Mouse (Mus musculus): Measurements from ENCODE around the gene Ap3d1. TPM values are rescaled to one million over a fixed set of nuclear protein-coding genes. Genes with fewer than 3 reads are reported as not detected.

Ap3d1 gene
- total RNA-seq (2015; ENCODE audit: low replicate concordance) = 12.5 and 27.6 TPM in 2 replicates
- 25.9 and 30.5 TPM in 2 replicates for total RNA-seq (2017; ENCODE audit: low replicate concordance)

DNA sequence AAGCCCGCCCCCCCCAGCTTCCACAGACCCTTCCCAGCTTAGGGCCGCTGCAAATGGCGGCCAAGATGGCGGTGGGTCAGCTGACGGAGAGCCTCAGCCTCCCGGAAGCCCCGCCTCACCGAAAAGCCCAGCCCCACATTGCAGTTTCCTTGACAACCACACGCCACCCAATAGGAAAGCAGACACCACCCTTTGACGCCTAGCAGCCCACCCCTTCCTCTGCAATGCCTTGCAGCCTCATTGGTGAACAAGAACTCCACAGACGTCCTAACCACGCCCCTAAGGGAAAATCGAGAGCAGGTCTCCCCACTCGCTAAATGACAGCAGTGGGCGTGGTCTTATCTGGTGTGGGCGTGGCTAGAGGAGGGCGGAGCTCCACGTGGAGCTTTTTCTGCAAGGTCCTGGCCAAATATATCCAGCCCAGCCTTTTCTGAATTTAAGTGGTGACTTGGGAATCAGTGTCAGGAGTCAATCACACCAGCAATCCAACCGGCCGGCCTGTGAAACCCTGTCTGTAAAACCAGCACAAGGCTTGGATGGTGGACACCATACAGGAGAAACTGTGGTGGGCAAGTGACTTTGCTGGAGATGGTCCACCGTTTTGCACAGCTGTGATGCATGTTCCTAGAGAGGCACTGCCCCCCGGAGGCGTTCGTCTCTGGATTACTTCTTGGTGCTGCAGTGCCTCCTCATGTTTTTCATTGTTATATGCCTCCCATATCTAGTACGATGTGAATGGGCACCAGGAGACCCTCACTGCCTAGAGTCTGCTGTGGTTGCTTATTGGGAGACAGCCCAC lies at the start of gene Ap3d1:
Ap3d1 (minus strand) TSS at position 85 of the 799 bp plus-strand sequence.
- peak; percentile 94 for ATAC-seq (replicated peaks; ENCODE audit: low FRiP score, poor library complexity, severe bottlenecking)

- no peak for ATAC-seq (replicated peaks; ENCODE audit: low FRiP score, poor library complexity, severe bottlenecking)
Measured at GRCm38 (mm10) chr10:80791476-80792174, 49.6 kb upstream of the Ap3d1 start.

DNA sequence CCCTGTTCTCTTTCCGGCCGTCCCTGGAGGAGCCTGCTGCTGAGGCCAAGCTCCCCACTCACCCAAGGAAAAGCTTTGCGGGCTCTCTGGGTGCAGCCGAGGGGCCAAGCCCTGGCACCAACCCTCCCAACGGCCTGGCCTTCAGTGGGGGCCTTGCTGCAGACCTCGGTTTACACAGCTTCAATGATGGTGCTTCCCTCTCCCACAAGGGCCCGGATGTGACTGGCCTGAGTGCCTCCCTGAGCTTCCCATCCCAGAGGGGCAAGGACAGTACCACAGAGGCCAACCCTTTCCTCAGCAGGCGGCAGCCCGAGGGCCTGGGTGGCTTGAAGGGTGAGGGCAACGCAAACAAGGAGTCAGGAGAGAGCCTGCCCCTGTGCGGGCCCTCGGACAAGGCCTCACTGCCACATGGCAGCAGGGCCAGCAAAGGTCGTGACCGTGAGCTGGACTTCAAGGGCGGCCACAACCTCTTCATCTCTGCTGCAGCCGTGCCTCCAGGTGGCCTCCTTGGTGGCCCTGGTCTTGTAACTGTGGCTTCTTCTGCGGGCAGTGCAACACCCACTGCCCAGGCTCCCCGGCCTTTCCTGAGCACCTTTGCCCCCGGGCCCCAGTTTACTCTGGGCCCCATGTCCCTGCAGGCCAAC lies 48.8 kb upstream of the Ap3d1 start:
- no peak for ATAC-seq (replicated peaks; ENCODE audit: low FRiP score, poor library complexity, severe bottlenecking)

DNA sequence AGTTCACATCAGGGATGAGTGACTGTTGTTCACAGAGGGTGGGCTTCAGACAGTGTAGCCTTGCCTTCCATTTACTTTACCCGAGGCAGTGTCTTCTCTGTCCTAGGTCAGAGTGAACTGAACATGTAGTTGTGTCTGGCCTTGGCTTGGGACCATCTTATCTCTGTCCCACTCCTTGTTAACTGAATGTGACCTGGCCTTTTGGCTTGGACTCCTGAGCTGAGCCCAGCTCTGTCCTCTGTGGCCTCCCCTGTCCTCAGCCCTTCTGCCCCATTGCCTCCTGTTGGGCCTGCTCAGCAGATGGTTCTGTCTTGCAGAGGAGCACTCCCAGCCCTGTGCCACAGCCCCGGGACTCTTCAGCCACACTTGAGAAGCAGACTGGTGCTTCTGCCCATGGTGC lies 45.5 kb upstream of the Ap3d1 start:
- ATAC-seq (replicated peaks; ENCODE audit: low FRiP score, poor library complexity, severe bottlenecking) = no peak

DNA sequence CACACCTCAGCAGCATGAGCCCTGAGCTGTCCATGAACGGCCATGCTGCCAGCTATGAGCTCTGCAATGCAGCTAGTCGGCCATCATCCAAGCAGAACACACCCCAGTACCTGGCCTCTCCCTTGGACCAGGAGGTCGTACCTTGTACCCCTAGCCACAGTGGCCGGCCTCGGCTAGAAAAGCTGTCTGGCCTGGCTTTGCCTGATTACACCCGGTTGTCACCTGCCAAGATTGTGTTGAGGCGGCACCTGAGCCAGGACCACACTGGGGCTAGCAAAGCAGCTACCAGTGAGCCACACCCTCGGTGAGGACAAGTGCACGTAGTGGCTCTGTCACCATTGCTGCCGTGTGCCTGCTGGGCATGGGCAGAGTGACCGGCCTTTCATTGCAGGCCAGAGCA lies 43.9 kb upstream of the Ap3d1 start:
- no peak for ATAC-seq (replicated peaks; ENCODE audit: low FRiP score, poor library complexity, severe bottlenecking)

DNA sequence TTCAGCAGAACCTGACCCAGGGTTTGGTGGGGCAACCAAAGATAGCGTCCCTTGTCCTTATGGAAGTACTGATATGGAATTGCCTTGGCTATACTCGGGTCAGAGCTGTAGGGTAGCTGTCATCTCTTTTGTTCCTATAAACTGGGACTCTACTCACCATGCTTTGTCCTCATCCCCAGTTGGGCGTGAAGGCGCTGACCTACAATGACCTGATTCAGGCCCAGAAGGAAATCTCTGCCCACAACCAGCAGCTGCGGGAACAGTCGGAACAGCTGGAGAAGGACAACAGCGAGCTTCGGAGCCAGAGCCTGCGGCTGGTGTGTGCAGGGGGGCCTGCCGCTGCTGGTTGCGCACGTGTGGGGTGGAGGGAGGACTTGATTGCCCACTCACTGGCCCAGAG lies 42.8 kb upstream of the Ap3d1 start:
- no peak for ATAC-seq (replicated peaks; ENCODE audit: low FRiP score, poor library complexity, severe bottlenecking)

DNA sequence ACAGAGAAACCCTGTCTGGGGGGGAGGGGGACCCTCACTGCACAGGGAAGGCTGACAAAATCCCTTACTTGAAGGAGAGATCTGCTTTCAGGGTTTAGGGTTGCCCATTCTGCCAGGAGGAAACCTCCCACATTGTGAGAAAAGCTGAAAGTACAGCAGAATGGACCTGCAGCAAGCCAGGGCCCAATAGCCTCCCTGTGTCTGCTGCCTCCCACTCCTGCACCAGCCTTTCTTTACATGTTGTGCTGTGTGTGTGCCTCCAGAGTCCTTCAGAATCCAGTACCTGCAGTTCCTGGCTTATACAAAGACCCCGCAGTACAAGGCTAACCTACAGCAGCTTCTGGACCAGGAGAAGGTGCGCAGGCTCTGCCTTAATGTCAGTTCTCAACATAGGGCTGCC lies 42.2 kb upstream of the Ap3d1 start:
- ATAC-seq (replicated peaks; ENCODE audit: low FRiP score, poor library complexity, severe bottlenecking) = no peak

DNA sequence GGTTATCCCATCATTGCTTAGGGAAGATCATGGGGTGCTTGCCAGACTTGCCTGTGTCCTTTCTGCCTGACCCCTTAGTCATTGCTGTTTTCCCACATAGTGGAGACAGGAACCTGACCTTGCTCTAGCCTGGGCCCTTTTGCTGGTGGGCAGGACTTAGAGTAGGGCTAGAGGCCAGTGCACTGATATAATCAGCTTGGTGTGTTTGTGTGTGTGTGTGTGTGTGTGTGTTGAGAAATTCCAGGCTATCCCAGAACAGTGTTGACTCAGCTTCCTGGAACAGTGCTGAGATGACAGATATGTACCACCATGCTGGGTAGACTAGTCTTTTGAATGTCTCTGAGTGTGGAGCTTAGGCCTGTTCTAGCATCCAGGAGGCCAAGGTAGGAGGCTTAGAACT lies 37.5 kb upstream of the Ap3d1 start:
- ATAC-seq (replicated peaks; ENCODE audit: low FRiP score, poor library complexity, severe bottlenecking) = no peak

DNA sequence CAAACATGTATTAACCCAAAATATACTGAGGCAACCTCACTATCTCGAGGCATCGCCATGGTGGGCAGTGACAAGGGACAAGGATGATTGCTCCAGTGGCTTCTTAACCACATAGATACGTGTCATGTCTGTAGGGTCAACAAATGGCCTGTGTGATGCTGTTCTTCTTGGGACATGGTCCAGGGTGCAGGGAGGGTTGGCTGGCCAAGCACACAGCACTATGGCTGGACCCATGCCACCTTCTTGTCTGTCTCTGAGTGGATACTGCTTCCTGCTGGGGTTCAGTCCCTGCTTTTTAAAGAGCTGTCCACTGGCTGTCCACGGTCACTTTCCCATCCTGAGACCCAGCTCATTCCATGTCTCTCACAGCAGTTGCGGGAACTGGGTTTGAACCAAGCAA lies 35.1 kb upstream of the Ap3d1 start:
- ATAC-seq (replicated peaks; ENCODE audit: low FRiP score, poor library complexity, severe bottlenecking) = no peak

DNA sequence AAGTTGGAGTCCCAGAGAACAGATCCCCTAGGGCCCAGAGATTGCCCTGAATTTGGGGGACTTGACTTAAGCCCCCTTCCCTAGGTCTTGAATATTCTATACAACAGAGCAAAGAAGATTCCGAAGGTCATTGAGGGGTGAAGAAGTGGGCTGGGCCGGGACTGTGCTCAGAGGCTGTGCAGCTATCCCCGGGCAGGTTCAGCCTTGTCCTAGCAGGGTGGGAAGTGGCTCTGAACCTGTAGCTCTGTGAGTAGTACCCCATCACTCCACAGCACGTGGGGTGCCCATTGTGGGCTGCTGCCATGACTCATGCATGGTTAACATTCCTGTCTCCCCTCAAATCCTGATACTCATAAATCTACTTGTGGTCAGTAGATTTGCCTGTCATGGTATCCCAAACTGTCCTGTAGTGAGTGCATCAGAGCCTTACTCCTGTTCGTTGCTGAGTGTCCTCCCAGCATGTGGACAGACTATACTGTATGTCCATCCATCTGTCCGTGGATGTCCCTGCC lies 34.4 kb upstream of the Ap3d1 start:
- ATAC-seq (replicated peaks; ENCODE audit: low FRiP score, poor library complexity, severe bottlenecking) = no peak

GRCm38 (mm10) chr10:80775731-80776130 lies 33.7 kb upstream of the Ap3d1 start:
- ATAC-seq (replicated peaks; ENCODE audit: low FRiP score, poor library complexity, severe bottlenecking) = no peak

DNA sequence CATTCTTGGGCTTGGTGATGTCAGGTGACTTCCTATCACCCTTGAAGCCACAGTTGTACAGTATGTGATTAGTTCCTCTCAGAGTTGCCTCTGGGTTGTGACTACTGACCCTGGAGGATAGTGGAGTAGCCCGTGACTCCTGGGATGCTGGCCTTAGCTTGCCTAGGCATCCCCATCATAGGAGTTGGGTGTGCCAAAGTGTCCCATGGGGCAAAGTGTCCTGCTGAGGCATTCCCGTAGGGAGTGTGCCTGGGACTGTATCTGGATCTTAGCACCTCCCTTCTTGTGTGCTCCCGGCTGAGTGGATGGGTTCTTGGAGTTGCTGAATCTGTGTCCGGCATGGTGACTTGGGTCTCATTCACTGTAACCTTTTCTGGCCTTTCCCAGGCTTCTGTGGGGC lies 32.9 kb upstream of the Ap3d1 start:
- peak; percentile 8 for ATAC-seq (replicated peaks; ENCODE audit: low FRiP score, poor library complexity, severe bottlenecking)

- peak; percentile 74 for ATAC-seq (replicated peaks; ENCODE audit: low FRiP score, poor library complexity, severe bottlenecking)
Measured at GRCm38 (mm10) chr10:80774549-80774948, 32.5 kb upstream of the Ap3d1 start.

- ATAC-seq (replicated peaks; ENCODE audit: low FRiP score, poor library complexity, severe bottlenecking) = no peak
Measured at GRCm38 (mm10) chr10:80773816-80774215, 31.8 kb upstream of the Ap3d1 start.

- no peak for ATAC-seq (replicated peaks; ENCODE audit: low FRiP score, poor library complexity, severe bottlenecking)
Measured at GRCm38 (mm10) chr10:80768365-80768764, 26.3 kb upstream of the Ap3d1 start.

GRCm38 (mm10) chr10:80766161-80766815 lies 24.2 kb upstream of the Ap3d1 start:
- ATAC-seq (replicated peaks; ENCODE audit: low FRiP score, poor library complexity, severe bottlenecking) = no peak

DNA sequence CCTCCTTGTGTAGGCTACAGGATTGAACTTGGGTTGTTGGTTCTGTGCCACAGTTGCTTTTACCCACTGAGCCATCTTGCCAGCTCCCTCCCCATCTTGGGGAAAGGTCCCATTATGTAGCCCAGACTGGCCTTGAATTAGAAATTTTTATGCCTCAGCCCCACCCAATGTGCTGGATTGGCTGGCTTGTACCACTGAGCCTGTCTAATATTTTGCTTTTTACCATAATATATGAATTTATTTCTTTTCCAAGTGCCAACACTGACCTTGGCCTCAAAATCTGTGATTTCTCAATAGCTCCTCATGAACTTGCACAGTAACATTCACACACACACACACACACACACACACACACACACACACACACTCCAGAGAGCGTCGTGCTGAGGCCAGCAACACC lies 23.7 kb upstream of the Ap3d1 start:
- ATAC-seq (replicated peaks; ENCODE audit: low FRiP score, poor library complexity, severe bottlenecking) = no peak

- no peak for ATAC-seq (replicated peaks; ENCODE audit: low FRiP score, poor library complexity, severe bottlenecking)
Measured at GRCm38 (mm10) chr10:80763502-80763901, 21.4 kb upstream of the Ap3d1 start.

GRCm38 (mm10) chr10:80761821-80762220 lies 19.8 kb upstream of the Ap3d1 start:
- ATAC-seq (replicated peaks; ENCODE audit: low FRiP score, poor library complexity, severe bottlenecking) = no peak
